Mouse (Mus musculus): ENCODE results near the gene Slc17a3. TPM values are rescaled to one million over a fixed set of nuclear protein-coding genes. Genes with fewer than 3 reads are reported as not detected.

The Slc17a3 gene
- not detected for total RNA-seq (2023)

DNA sequence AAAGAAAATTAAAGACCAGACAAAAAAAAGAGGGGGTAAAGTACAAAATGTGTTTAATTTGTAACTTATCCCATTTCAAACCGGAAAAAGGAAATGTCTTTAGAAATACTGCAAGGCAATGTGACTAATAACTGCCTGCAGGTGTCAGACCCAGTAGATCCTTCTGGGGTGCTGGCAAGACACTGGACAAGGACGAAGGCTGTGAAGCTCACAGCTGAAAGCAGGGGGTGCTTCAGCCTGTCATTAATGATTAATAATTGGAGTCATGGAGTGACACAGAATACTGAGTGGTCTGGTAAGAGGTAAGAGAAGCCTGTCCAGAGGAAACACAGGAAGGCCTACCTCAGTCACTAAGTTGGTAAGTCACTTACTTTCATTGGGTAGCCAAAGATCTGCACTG is at the start of gene Slc17a3:
Gene Slc17a3 (plus strand): TSS at position 127 of the 400 bp plus-strand sequence.

GRCm38 (mm10) chr13:23806422-23807052 is 32.7 kb upstream of the Slc17a3 start, which contains the start of gene Slc17a2:
Slc17a2 (plus strand) TSS chr13:23806993.

GRCm38 (mm10) chr13:23867405-23867804 is 28.2 kb downstream of the Slc17a3 start, which contains the start of gene Slc17a1:
Slc17a1 (plus strand) TSS chr13:23867750.

Other genes starting within 250 kb of the Slc17a3 start
- 100 to 1,000 TPM; 117 to 129 TPM for gene Hist1h2be, start 218.3 kb upstream of the Slc17a3 start, total RNA-seq (2023)
- 100 to 1,000 TPM; 854 to 881 TPM for gene Hist1h1e, start 216.9 kb upstream of the Slc17a3 start, total RNA-seq (2023)
- gene Hist1h2ac, start 155.5 kb upstream of the Slc17a3 start, total RNA-seq (2023), result 10 to 100 TPM; 59.5 to 67.1 TPM
- 100 to 1,000 TPM; 108 to 117 TPM for gene Hist1h2bc, start 155.2 kb upstream of the Slc17a3 start, total RNA-seq (2023)
- gene Hist1h1t, start 143.6 kb upstream of the Slc17a3 start, total RNA-seq (2023), result 1 to 10 TPM; 2.5 to 2.9 TPM
- gene Hist1h4c, start 141.0 kb upstream of the Slc17a3 start, total RNA-seq (2023), result 100 to 1,000 TPM; 435 to 497 TPM
- 1 to 10 TPM; 7.5 to 7.9 TPM for gene Hfe, start 128.6 kb upstream of the Slc17a3 start, total RNA-seq (2023)
- gene Hist1h1c, start 100.6 kb upstream of the Slc17a3 start, total RNA-seq (2023), result 1,000 to 10,000 TPM; 1,583 to 1,684 TPM
- gene Hist1h3c, start 93.8 kb upstream of the Slc17a3 start, total RNA-seq (2023), result 100 to 1,000 TPM; 649 to 655 TPM
- gene Hist1h2bb, start 92.7 kb upstream of the Slc17a3 start, total RNA-seq (2023), result 1,000 to 10,000 TPM in 1 of 2 experiments, 100 to 1,000 TPM in 1; 938 to 1,011 TPM
- 1,000 to 10,000 TPM; 1,348 to 1,643 TPM for gene Hist1h2ab, start 88.3 kb upstream of the Slc17a3 start, total RNA-seq (2023)
- 1,000 to 10,000 TPM; 1,578 to 1,719 TPM for gene Hist1h3b, start 87.2 kb upstream of the Slc17a3 start, total RNA-seq (2023)
- 100 to 1,000 TPM; 697 to 823 TPM for gene Hist1h4b, start 82.4 kb upstream of the Slc17a3 start, total RNA-seq (2023)
- 100 to 1,000 TPM; 542 to 645 TPM for gene Hist1h4a, start 78.2 kb upstream of the Slc17a3 start, total RNA-seq (2023)
- 100 to 1,000 TPM; 941 to 991 TPM for gene Hist1h3a, start 77.0 kb upstream of the Slc17a3 start, total RNA-seq (2023)
- gene Hist1h1a, start 75.8 kb upstream of the Slc17a3 start, total RNA-seq (2023), result 100 to 1,000 TPM; 476 to 542 TPM
- gene Trim38, start 69.5 kb upstream of the Slc17a3 start, total RNA-seq (2023), result not detected
- gene Slc17a2, start 32.4 kb upstream of the Slc17a3 start, total RNA-seq (2023), result not detected
- gene Slc17a1, start 28.3 kb downstream of the Slc17a3 start, total RNA-seq (2023), result not detected
- not detected for gene Slc17a4, start 75.6 kb downstream of the Slc17a3 start, total RNA-seq (2023)
- gene Hist1h2ba, start 94.7 kb downstream of the Slc17a3 start, total RNA-seq (2023), result not detected
- gene Hist1h2aa, start 95.0 kb downstream of the Slc17a3 start, total RNA-seq (2023), result not detected
- gene Scgn, start 151.8 kb downstream of the Slc17a3 start, total RNA-seq (2023), result not detected

Measured in neutrophil, adult 83 days (primary cell).